Mouse (Mus musculus) kidney, embryonic 14.5 days (tissue): Measurements from ENCODE around the gene Scn10a. TPM values are rescaled to one million over a fixed set of nuclear protein-coding genes. Genes with fewer than 3 reads are reported as not detected.

Experiments
- ATAC-seq: fragments of 200-750 bp; cut with Nextera tagmentation; 2 replicates; pipeline ENCODE4 v1.8.0; 2017; ENCODE audit warnings: moderate number of reproducible peaks, mild to moderate bottlenecking, moderate TSS enrichment, moderate library complexity; ENCODE audit not compliant: low FRiP score, low TSS enrichment
- H3K27ac ChIP-seq: fragments of 300-500 bp; sonication (generic); 2 replicates; pipeline ENCODE4 v1.5.1; 2014; ENCODE audit warnings: low read depth, mild to moderate bottlenecking, low read length, moderate library complexity, mixed read lengths
- H3K27me3 ChIP-seq: fragments of 300-500 bp; sonication (generic); 2 replicates; pipeline ENCODE4 v1.6.1; 2014; ENCODE audit warnings: mild to moderate bottlenecking, low read length; ENCODE audit not compliant: control insufficient read depth, insufficient read depth
- H3K36me3 ChIP-seq: fragments of 300-500 bp; sonication (generic); 2 replicates; pipeline ENCODE4 v1.6.1; 2014; ENCODE audit warnings: low read length, mixed read lengths; ENCODE audit not compliant: control insufficient read depth, insufficient read depth
- H3K4me1 ChIP-seq: fragments of 300-500 bp; sonication (generic); 2 replicates; pipeline ENCODE4 v1.6.1; 2014; ENCODE audit warnings: low read length, mixed read lengths; ENCODE audit not compliant: control insufficient read depth, insufficient read depth
- H3K4me2 ChIP-seq: fragments of 300-500 bp; sonication (generic); replicated peaks from 2 replicates; pipeline ENCODE4 v1.6.1; 2014; ENCODE audit warnings: low read depth, mild to moderate bottlenecking, low read length
- H3K4me3 ChIP-seq: fragments of 300-500 bp; sonication (generic); 2 replicates; pipeline ENCODE4 v1.5.1; 2014; ENCODE audit warnings: mild to moderate bottlenecking, low read length
- H3K9ac ChIP-seq: fragments of 300-500 bp; sonication (generic); 2 replicates; pipeline ENCODE4 v1.6.1; 2014; ENCODE audit warnings: low read depth, mild to moderate bottlenecking, low read length, moderate library complexity
- H3K9me3 ChIP-seq: fragments of 300-500 bp; sonication (generic); 2 replicates; pipeline ENCODE4 v1.6.1; 2016; ENCODE audit warnings: low read length; ENCODE audit not compliant: control insufficient read depth
- WGBS: fragments of 180-500 bp; shearing (Covaris S2); extraction: QIAGEN DNeasy Blood & Tissue Kit; methylation state at CpG from one replicate; pipeline ENCODE4 v1.1.7; 2014; 5-methylcytosine and 5-hydroxymethylcytosine counted together
- polyA plus RNA-seq: library from polyadenylated mRNA; unstranded; fragments of >200 nt; fragmentation: Nextera tagmentation; extraction: Ambion mirVana; gene quantifications from 2 replicates; pipeline ENCODE4 v1.2.1, GENCODE M21; 2014

Gene Scn10a
- polyA plus RNA-seq, 1 experiment from 2014 or later, result not detected

DNA sequence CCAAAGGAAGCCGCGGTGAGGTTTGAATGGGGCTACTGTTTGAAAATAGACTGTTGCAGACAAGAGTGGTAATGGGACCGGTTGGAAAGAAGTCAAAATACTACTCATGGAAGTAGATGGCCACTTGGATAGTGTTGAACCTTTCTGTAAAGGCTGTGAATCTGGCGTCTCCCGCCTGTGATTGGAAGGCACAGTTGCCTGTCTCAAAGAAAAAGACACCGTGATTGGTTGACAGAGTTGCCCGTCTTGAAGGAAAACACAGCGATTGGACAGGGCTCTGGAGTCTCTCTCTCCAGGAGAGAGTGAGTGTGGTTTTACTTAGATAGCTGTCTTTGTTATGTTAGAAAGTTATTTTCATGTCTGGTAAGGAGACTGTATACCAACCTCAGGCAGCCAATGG, 121.8 kb downstream of the Scn10a start:
- no peaks in the 10 kb centered on the region for H3K36me3 ChIP-seq
- H3K27ac ChIP-seq, result no peak overlapping the region
- H3K9ac ChIP-seq, result no peak overlapping the region
- WGBS, result 78% methylated on average over 8 of the region's 8 CpGs
- H3K9me3 ChIP-seq, result peaks cover 5% of the 10 kb centered on the region; the same call in 1 of the 2 replicates
- H3K27me3 ChIP-seq, result no peaks in the 10 kb centered on the region
- H3K4me1 ChIP-seq, result no peaks in the 10 kb centered on the region
- no peak overlapping the region for H3K4me2 ChIP-seq
- ATAC-seq, result no peak
- no peak overlapping the region for H3K4me3 ChIP-seq

GRCm38 (mm10) chr9:119589592-119589991, 129.5 kb downstream of the Scn10a start:
- WGBS, result 89% methylated on average over 8 of the region's 8 CpGs
- no peak overlapping the region for H3K4me3 ChIP-seq
- no peak overlapping the region for H3K27ac ChIP-seq
- no peak overlapping the region for H3K9ac ChIP-seq
- no peaks in the 10 kb centered on the region for H3K36me3 ChIP-seq
- H3K4me1 ChIP-seq, result no peaks in the 10 kb centered on the region
- peaks cover 4% of the 10 kb centered on the region; the same call in 1 of the 2 replicates for H3K27me3 ChIP-seq
- H3K9me3 ChIP-seq, result no peaks in the 10 kb centered on the region
- H3K4me2 ChIP-seq, result no peak overlapping the region
- no peak for ATAC-seq

DNA sequence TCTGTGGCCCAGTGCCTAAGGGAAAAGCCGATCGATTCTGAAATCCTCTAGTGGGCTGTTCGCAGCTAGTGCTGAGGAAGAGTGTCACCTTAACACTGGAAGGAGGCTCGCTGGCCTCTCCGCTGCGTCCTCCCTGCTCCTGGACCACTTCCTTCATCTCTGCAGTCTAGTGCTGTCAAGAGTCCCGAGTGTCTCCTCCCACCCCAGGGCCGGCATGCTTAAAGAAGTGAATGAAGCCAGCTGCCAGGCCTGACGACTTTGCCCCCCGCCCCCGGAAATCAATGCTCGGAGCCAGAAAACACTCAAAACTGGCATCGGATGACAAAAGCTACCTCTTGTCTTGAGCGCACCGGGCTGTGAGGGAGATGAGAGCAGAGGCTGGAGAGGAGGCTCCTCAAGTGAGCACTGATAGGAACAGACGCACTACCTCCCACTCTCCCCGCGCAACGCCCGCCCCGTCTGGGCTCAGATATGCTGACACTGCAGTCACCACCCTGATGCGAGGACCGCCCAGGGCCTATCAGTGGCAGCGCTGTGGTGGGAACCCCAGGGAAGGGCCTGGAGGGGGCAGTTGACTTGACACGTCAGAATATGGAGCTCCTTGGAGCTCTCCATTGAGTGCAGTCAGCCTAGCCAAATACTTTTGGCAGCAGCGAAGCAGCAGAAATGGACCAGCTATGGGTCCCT, 130.2 kb downstream of the Scn10a start:
- Histone ChIP-seq H3K27ac (no peak overlapping the region), H3K9ac (0 out of 2 replicates have a peak overlapping the region, but pooled peaks have one; percentile 12), H3K4me1 (no peaks in the 10 kb centered on the region), H3K27me3 (peaks cover 4% of the 10 kb centered on the region; the same call in 1 of the 2 replicates), H3K4me3 (0 out of 2 replicates have a peak overlapping the region, but pooled peaks have one; percentile 2), H3K36me3 (no peaks in the 10 kb centered on the region), H3K4me2 (peak overlapping the region; percentile 26), H3K9me3 (no peaks in the 10 kb centered on the region)
- WGBS, result 15% methylated on average over 26 of the region's 26 CpGs
- peak; percentile 78 for ATAC-seq

GRCm38 (mm10) chr9:119580668-119581067, 138.5 kb downstream of the Scn10a start:
- H3K4me2 ChIP-seq, result no peak overlapping the region
- peaks cover 59% of the 10 kb centered on the region for H3K27me3 ChIP-seq
- peaks cover 7% of the 10 kb centered on the region; the same call in 1 of the 2 replicates for H3K4me1 ChIP-seq
- peak; percentile 63 for ATAC-seq
- no peak overlapping the region for H3K9ac ChIP-seq
- WGBS, result 2% methylated on average over 6 of the region's 6 CpGs
- H3K36me3 ChIP-seq, result no peaks in the 10 kb centered on the region
- H3K4me3 ChIP-seq, result no peak overlapping the region
- H3K27ac ChIP-seq, result no peak overlapping the region
- no peaks in the 10 kb centered on the region for H3K9me3 ChIP-seq

DNA sequence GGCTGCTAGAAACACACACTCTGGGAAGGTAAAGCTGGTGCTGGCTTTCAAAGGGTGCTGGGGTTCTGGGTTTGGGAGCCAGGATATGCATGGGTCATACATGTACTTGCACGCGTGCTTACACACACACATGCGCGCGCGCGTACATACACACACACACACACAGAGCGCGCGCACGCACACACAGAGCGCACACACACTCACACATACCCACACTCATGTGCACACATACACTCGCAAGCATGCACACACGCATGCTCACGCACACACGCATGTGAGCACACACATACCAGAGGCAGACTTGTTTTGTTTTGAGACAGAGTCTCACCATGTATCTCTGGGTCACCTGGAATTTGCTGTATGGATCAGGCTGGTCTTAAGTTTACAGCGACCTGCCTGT, 138.9 kb downstream of the Scn10a start:
- 86% methylated on average over 17 of the region's 17 CpGs for WGBS
- Histone ChIP-seq H3K4me1 (peaks cover 7% of the 10 kb centered on the region; the same call in 1 of the 2 replicates), H3K36me3 (no peaks in the 10 kb centered on the region), H3K27me3 (peaks cover 63% of the 10 kb centered on the region), H3K9ac (no peak overlapping the region), H3K4me3 (no peak overlapping the region), H3K27ac (no peak overlapping the region), H3K9me3 (no peaks in the 10 kb centered on the region), H3K4me2 (no peak overlapping the region)
- ATAC-seq, result no peak

- WGBS, result under 1% methylated on average over 69 of the region's 99 CpGs
- Histone ChIP-seq H3K4me1 (peaks cover 7% of the 10 kb centered on the region; the same call in 1 of the 2 replicates), H3K36me3 (no peaks in the 10 kb centered on the region), H3K9me3 (no peaks in the 10 kb centered on the region), H3K4me2 (peak within 1 kb of the TSS; percentile 98), H3K4me3 (peak within 1 kb of the TSS; percentile 57), H3K27me3 (peaks cover 76% of the 10 kb centered on the region), H3K9ac (peak within 1 kb of the TSS; percentile 55), H3K27ac (no peak within 1 kb of the TSS)
- ATAC-seq, result peak; percentile 58; the same call in 1 of the 2 replicates
Observed at GRCm38 (mm10) chr9:119578636-119579438, 140.3 kb downstream of the Scn10a start, which contains the start of gene Scn5a. Gene Scn5a, minus strand, starts transcription at chr9:119579016.

DNA sequence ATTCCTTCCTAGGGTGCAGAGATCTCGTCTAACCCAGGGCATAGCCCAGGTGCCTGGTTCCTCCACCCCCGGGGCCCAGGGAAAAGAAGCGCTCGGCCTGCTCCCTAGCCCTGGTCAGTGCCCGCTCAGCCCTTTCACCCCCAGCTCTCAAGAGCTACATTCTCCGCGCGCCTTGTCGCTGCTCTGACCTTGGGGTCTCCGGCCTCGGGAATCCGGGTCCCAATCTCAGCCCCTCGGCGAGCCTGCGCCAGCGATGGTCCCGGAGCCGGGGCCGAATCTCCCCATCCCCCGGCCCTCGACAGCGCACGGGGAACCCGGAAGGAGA, 140.8 kb downstream of the Scn10a start:
- Histone ChIP-seq H3K36me3 (no peaks in the 10 kb centered on the region), H3K27ac (no peak overlapping the region), H3K4me2 (peak overlapping the region; percentile 98), H3K4me3 (peak overlapping the region; percentile 57), H3K9ac (peak overlapping the region; percentile 55), H3K9me3 (no peaks in the 10 kb centered on the region), H3K4me1 (peaks cover 7% of the 10 kb centered on the region; the same call in 1 of the 2 replicates), H3K27me3 (peaks cover 81% of the 10 kb centered on the region)
- WGBS, result under 1% methylated on average over 21 of the region's 24 CpGs
- ATAC-seq, result 0 out of 2 replicates have a peak, but pooled peaks have one; percentile 9

DNA sequence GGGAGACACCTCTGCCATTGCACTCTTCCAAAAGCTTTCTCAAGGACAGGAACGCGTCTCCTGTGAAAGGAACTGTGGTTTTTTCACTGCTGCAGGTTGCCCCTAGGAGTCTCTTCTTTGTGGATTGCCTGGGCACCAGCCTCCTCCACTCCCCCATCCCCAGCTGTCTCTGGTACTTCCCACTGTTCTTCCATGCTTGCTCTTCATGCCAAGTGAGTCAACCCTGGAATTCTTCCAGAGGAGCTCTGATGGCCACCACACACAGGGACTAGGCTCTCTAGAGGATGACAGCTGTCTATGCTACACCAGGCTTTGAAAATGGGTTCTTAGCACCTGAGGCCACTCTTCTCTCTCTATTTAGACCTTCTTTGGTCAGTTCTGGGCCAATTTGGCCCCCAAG, 142.1 kb downstream of the Scn10a start:
- no peak overlapping the region for H3K4me3 ChIP-seq
- ATAC-seq, result no peak
- H3K9me3 ChIP-seq, result no peaks in the 10 kb centered on the region
- no peak overlapping the region for H3K4me2 ChIP-seq
- H3K9ac ChIP-seq, result no peak overlapping the region
- H3K27ac ChIP-seq, result no peak overlapping the region
- no peaks in the 10 kb centered on the region for H3K36me3 ChIP-seq
- peaks cover 91% of the 10 kb centered on the region for H3K27me3 ChIP-seq
- 65% methylated on average over 2 of the region's 2 CpGs for WGBS
- H3K4me1 ChIP-seq, result peaks cover 7% of the 10 kb centered on the region; the same call in 1 of the 2 replicates

DNA sequence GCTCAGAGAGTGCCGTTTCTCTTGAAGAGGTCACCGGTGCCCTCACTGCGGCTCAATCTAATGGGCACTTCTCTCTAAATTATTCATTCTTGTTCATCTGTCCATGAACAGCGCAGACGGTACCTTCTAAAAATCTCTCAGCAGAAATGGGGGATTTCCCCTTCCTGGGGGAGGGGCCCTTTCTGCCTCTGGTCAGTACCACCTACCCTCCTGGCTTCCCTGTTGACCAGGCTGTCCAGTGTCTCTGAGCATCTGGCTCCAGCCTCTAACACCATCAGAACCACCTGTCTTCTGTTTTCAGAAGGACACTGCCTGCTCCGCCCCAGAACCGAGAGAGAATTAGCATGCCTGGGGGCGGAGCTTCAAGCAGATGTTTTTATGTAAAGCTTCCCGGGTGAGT, 143.4 kb downstream of the Scn10a start:
- Histone ChIP-seq H3K4me3 (no peak overlapping the region), H3K9me3 (no peaks in the 10 kb centered on the region)
- WGBS, result 50% methylated on average over 9 of the region's 9 CpGs

More for the DNA sequence above, 143.4 kb downstream of the Scn10a start:
- Histone ChIP-seq H3K36me3 (no peaks in the 10 kb centered on the region), H3K27ac (no peak overlapping the region), H3K27me3 (peaks cover 94% of the 10 kb centered on the region), H3K4me2 (no peak overlapping the region), H3K4me1 (peaks cover 7% of the 10 kb centered on the region; the same call in 1 of the 2 replicates), H3K9ac (no peak overlapping the region)
- no peak for ATAC-seq
